Mouse (Mus musculus): ENCODE data around the gene Krtap15.
A peak's percentile ranks its signal among the peaks of the same experiment; 100 is the strongest.

Krtap15 gene

GRCm38 (mm10) chr16:88820066-88820465 is at the start of gene Krtap15:
Krtap15 (plus strand) TSS chr16:88820215.
- no peak for DNase-seq (ENCODE audit: low read depth, low spot score)

- DNase-seq (ENCODE audit: low read depth, low spot score) = no peak
These were observed 45.9 kb upstream of the Krtap15 start, which contains the start of gene 2310057N15Rik for GRCm38 (mm10) chr16:88774106-88774505. 2310057N15Rik (minus strand) TSS chr16:88774206.

- no peak for DNase-seq (ENCODE audit: low read depth, low spot score)
These were observed 42.4 kb upstream of the Krtap15 start, which contains the start of gene Gm5965 for GRCm38 (mm10) chr16:88777596-88777995. Gm5965 (plus strand) TSS chr16:88777896.

- DNase-seq (ENCODE audit: low read depth, low spot score) = no peak
These were observed 33.2 kb upstream of the Krtap15 start for GRCm38 (mm10) chr16:88786786-88787185.

GRCm38 (mm10) chr16:88811827-88812226 is 8.2 kb upstream of the Krtap15 start, which contains the start of gene Gm20741:
Gm20741 (minus strand) TSS chr16:88812220.
- DNase-seq (ENCODE audit: low read depth, low spot score) = no peak

GRCm38 (mm10) chr16:88823736-88824135 is 3.7 kb downstream of the Krtap15 start:
- DNase-seq (ENCODE audit: low read depth, low spot score) = no peak

- peak; percentile 18 for DNase-seq (ENCODE audit: low read depth, low spot score)
These were observed 6.2 kb downstream of the Krtap15 start, which contains the start of gene Krtap14 for GRCm38 (mm10) chr16:88826095-88826652. Krtap14 (minus strand) TSS chr16:88826145.

GRCm38 (mm10) chr16:88826978-88827377 is 7.0 kb downstream of the Krtap15 start:
- DNase-seq (ENCODE audit: low read depth, low spot score) = no peak

GRCm38 (mm10) chr16:88847363-88847762 is 27.3 kb downstream of the Krtap15 start:
- DNase-seq (ENCODE audit: low read depth, low spot score) = no peak

- no peak for DNase-seq (ENCODE audit: low read depth, low spot score)
These were observed 28.5 kb downstream of the Krtap15 start for GRCm38 (mm10) chr16:88848558-88848957.

GRCm38 (mm10) chr16:88851450-88851849 is 31.4 kb downstream of the Krtap15 start:
- DNase-seq (ENCODE audit: low read depth, low spot score) = no peak

- no peak for DNase-seq (ENCODE audit: low read depth, low spot score)
These were observed 44.9 kb downstream of the Krtap15 start for GRCm38 (mm10) chr16:88864887-88865407.

- no peak for DNase-seq (ENCODE audit: low read depth, low spot score)
These were observed 49.3 kb downstream of the Krtap15 start, which contains the start of gene Krtap19-1 for GRCm38 (mm10) chr16:88869311-88869710. Krtap19-1 (minus strand) TSS chr16:88869411.

GRCm38 (mm10) chr16:88874169-88874568 is 54.2 kb downstream of the Krtap15 start, which contains the start of gene Krtap19-2:
Krtap19-2 (minus strand) TSS chr16:88874269.
- DNase-seq (ENCODE audit: low read depth, low spot score) = no peak

GRCm38 (mm10) chr16:88877938-88878337 is 57.9 kb downstream of the Krtap15 start, which contains the start of gene Krtap19-3:
Krtap19-3 (minus strand) TSS chr16:88878038.
- DNase-seq (ENCODE audit: low read depth, low spot score) = no peak

Measured in brain, embryonic 18.5 days (tissue).